Mouse (Mus musculus) cerebellum, postnatal 25 days (tissue): ENCODE data around the gene Snx14.
"Not testable (repeated sequence)": the region's sequence is repeated elsewhere in the genome, so short reads cannot be mapped to it uniquely, and the experiment has no call there.

Source experiments
- DNase-seq, 2 experiments: peaks; one replicate each; pipeline ENCODE4 v3.0.0; 2021; ENCODE audit warnings: mixed read lengths in 2 of 2

Gene Snx14

GRCm38 (mm10) chr9:88438555-88439237 is at the start of gene Snx14:
Snx14 (minus strand) TSS chr9:88438958.
- peak; percentile 98 for DNase-seq

- DNase-seq = no peak
These were observed 45.8 kb upstream of the Snx14 start for GRCm38 (mm10) chr9:88484531-88484930.

- DNase-seq = peak; percentile 88 to 91
These were observed 44.2 kb upstream of the Snx14 start for GRCm38 (mm10) chr9:88482829-88483396.

GRCm38 (mm10) chr9:88482230-88482828 is 43.6 kb upstream of the Snx14 start, which contains the start of gene Syncrip:
Syncrip (minus strand) TSS chr9:88482574.
- peak; percentile 93 to 96 for DNase-seq

DNA sequence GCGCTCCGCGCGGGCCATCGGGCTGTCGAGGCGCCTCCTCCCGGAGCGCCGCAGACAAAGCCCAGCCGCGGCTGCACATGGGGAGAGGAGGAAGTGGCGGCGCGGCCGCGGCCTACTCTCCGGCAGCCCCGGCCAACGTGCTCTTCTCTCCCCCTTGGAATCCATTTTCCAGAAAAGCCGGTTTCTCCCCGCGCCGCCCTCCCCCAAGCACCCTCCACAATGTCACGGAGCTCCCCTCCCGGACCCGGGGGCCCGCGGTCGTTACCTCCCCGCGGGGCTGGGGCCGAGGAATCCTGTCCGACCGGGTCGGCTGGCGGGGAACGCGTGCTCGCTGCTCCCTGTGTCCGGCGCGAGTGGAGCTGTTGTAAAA is 43.0 kb upstream of the Snx14 start:
- DNase-seq = peak; percentile 63 to 78

DNA sequence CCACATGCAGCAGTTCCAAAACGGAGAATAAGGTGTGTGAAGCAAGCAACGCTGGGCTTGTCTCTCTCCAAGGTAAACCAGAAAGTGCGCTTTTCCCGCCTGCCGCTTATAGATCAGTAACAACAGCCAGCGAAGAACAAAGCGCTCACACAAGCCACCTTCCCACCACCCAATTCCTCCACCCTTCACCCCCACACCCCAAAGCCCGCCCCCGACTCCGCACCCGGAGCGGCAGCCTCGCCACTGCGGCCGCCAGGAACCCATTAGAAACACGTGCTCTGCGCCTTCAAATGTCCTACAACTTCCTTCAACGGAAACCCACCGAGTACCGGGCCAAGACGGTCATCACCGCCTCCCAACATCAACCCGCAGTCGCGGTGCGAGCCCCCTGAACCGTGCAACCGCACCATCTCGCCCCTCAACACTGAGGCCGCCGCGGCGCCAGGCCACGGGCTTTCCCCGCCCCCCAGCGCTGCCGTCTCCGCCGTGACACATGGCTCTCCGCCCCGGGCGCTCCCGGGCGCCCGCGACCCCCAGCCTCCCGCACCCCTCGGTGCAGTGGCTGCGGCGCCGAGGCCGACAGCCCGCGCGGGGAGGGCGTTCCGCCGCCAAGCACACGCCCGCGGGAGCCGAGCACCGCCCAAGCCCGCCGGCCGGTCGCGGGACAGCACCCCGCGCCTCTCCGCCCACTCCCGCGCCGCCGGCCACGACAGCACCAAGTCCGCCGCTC is 42.5 kb upstream of the Snx14 start:
- peak; percentile 58 to 68 for DNase-seq

DNA sequence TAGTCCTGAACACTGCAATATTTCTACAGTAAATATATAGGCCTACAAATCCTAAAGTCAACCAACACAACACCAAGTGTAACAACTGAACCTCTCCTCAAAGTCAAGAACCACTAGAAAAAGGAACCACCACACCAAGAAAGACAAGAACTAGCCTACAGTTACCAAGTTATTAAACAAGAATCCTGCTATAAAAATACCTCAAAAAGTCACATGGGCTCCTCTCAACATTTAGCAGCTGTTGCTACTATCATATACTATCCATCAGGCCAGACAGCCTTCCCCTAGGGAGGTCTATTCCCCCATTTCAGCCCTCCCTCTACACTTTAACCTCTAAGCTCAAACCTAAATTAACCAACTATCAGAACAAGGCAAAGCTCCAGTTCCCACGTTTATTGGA is 41.4 kb upstream of the Snx14 start:
- DNase-seq = no peak

DNA sequence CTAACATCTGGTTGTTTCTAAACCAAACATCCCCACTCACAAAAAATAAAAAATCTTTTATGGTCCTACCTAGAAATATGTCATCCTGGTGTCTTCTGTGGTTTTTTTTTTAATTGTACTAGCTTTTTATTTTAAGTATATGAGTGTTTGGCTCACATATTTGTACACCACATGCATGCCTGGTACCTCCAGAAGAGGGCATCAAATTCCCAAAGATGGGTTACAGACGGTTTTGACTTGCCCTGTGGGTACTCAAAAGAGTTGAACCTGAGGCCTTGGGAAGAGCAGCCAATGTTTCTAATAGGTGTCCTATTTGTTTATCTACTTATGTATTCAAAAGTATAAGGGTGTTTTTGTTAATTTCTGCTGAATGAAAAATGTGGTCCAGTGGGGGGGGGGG is 37.4 kb upstream of the Snx14 start:
- DNase-seq = peak in 1 of 2 experiments; percentile 32

DNA sequence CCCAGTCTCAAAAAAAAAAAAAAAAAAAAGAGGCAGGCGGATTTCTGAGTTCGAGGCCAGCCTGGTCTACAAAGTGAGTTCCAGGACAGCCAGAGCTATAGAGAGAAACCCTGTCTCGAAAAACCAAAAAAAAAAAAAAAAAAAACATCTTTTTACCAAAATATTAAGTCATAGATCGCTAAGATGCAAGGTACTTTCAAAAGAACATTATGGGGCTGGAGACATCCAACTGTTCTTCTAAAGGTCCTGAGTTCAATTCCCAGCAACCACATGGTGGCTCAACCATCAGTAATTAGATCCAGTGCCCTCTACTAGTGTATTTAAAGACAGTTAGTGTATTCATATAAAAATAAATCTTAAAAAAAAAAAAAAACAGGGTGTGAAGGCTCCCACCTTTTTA is 22.3 kb upstream of the Snx14 start:
- DNase-seq = not testable (repeated sequence)

DNA sequence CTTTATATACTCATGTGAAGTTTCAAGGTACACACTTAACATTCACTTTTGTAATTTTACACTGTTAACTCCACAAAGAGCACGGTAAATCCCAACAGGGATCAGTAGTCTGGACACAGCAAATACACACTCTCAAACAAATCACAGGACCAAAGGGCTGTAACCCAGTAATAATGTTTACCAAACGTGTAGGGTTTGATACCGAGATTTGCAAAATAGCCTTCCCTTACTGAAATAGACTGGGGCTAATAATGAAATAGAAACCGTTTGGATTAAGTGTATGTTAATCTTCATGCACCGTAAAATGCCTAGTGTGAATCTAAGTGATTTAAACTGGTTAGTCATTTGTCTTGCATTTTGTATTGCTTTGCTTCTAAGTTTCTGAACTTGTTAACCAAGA is 1.2 kb upstream of the Snx14 start:
- DNase-seq = no peak

- no peak for DNase-seq
These were observed 461 bp upstream of the Snx14 start for GRCm38 (mm10) chr9:88439238-88439600.

GRCm38 (mm10) chr9:88438237-88438554 is 562 bp downstream of the Snx14 start:
- DNase-seq = no peak

DNA sequence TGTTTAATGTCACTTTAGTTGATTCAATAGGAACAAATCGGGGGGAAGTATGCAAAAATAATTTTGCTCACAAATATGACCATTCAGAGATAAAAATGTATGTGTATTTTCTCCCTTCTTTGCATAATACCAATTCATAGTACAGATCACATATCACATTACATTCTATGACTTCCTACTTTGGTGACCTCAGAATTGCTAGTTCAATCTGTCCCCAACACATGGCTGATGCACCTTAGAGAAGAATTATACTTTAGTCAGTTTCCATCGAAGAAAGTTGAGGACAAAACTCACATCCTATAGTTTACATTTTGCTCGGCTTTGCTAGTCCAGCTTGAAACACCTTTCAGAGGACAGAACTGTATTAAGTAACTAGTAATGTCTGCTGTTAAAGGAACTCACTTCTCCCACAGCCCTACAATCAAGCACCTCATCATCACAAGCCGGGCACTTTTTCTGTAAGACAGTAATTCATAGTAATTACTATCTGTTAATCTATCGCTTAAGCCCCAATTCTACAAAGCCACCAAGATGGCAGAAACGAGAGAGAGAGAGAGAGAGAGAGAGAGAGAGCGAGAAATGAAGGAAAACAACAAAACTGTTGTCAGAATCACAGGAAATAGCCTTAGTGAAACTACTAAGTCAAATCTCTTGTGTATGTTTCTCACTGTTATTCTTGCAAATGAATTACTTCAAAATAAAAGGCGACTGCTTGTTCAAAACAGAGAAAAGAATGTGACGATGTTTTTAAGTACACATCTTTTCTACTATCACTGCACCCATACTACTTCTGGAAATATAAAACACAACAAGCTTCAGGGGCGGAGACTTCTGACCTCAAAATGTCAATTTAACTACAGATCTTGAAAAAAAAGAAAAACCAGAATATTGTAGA is 1.2 kb downstream of the Snx14 start:
- DNase-seq = no peak

GRCm38 (mm10) chr9:88424356-88424755 is 14.4 kb downstream of the Snx14 start:
- DNase-seq = no peak

DNA sequence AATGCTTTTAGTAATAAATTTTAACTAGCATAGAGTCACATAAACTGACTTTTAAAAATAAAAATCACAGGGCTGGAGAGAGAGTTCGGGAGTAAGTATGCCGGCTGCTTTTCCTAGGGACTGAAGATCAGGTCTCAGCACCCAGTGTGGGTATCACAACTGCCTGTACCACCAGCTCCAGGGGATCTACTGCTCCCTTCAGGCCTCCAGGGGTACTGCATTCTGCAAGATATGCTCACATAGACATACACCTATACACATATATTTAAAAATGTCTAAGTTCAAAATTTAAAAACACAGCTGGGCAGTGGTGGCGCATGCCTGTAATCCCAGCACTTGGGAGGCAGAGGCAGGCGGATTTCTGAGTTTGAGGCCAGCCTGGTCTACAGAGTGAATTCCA is 16.3 kb downstream of the Snx14 start:
- no peak for DNase-seq

GRCm38 (mm10) chr9:88416752-88417151 is 22.0 kb downstream of the Snx14 start:
- no peak for DNase-seq

GRCm38 (mm10) chr9:88409978-88410377 is 28.8 kb downstream of the Snx14 start:
- DNase-seq = no peak

GRCm38 (mm10) chr9:88404515-88404914 is 34.2 kb downstream of the Snx14 start:
- DNase-seq = no peak

DNA sequence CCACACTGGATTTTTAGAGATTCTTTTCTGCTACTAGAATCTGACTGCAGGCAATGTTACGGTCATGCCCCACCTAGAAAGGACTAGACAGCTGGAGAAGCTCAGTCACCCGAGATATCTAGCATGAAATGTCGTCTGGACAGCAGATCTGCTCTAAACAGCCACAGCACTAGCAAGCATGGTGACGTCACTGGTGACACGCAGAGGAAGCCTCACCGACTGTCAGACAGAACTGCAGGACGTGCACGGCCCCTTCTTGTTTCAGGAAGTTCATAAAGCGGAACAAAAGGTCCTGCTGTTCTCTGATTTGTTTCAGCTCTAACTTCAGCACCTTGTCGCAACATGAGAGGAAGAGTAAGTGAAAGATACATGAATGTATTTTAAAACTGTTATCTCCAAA is 34.7 kb downstream of the Snx14 start:
- peak in 1 of 2 experiments; percentile 11 for DNase-seq

- no peak for DNase-seq
These were observed 40.3 kb downstream of the Snx14 start for GRCm38 (mm10) chr9:88398461-88398860.

- peak in 1 of 2 experiments; percentile 47 for DNase-seq
These were observed 43.9 kb downstream of the Snx14 start for GRCm38 (mm10) chr9:88394852-88395251.

DNA sequence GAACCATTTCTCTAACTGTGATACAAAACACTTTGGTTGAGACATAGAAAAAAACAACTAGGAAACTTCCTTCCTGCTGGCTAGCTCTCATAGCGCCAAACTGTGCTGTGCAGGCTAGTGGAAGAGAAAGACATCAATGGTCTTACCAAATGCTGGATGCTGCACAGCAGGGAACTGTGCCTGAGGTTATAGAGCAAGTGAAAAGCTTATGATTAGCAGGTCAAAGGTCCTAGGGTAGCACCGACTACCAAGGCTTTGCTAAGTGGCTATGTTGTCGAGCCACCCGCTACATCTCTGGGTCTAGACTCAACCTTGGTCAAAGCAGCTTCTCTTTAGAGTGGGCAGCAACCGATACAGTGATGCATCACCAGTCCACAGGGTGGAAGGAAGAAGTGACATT is 49.9 kb downstream of the Snx14 start:
- no peak for DNase-seq

DNA sequence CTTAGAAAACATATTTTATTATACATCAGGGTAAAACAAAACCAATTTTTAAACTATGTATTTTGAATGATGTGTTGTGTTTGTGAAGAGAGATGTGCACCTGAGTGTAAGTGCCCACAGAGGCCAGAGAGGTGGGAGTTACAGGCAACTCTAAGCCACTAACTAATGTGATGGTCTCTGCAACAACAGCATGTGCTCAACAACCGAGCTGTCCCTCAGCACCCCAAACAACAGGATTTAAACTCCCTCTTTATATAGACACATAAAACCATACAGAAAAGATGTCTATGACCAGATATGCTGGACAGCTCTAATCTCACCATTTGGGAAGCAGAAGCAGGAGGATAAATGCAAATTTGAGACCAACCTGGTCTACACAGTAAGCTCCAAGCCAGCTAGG is 58.2 kb downstream of the Snx14 start:
- no peak for DNase-seq
